Mouse (Mus musculus) large intestine, adult 2 months (tissue): Measurements from ENCODE around the gene Abr. TPM values are rescaled to one million over a fixed set of nuclear protein-coding genes. Genes with fewer than 3 reads are reported as not detected.

Experiments used
- DNase-seq: peaks from one replicate; pipeline ENCODE4 v3.0.0-alpha.2; 2012; ENCODE audit warnings: low read depth, low spot score
- WGBS: fragments of 180-500 bp; shearing (Covaris S2); methylation state at CpG from one replicate; pipeline ENCODE4 v1.1.7; 2018; 5-methylcytosine and 5-hydroxymethylcytosine counted together
- polyA plus RNA-seq: library from polyadenylated mRNA; depleted of rRNA; stranded (reverse); fragments of >200 nt; gene quantifications from 2 replicates; pipeline ENCODE4 v1.2.3, GENCODE M21; 2012; rRNA removed

Abr gene
- polyA plus RNA-seq = 89.1 and 165 TPM in 2 replicates

- WGBS = 1% methylated on average over 31 of the region's 31 CpGs
Observed at GRCm38 (mm10) chr11:76622152-76622565, at the start of gene Abr. TSS of gene Abr (minus strand) at chr11:76622314.

GRCm38 (mm10) chr11:76667807-76668206, 45.7 kb upstream of the Abr start:
- no peak for DNase-seq
- 63% methylated on average over 4 of the region's 4 CpGs for WGBS

More at GRCm38 (mm10) chr11:76622152-76622565, at the start of gene Abr:
- no peak for DNase-seq

- DNase-seq = no peak
- 14% methylated on average over 35 of the region's 35 CpGs for WGBS
Observed at GRCm38 (mm10) chr11:76666002-76666649, 44.0 kb upstream of the Abr start.

- no peak for DNase-seq
- 49% methylated on average over 7 of the region's 7 CpGs for WGBS
Observed at GRCm38 (mm10) chr11:76661790-76662468, 39.8 kb upstream of the Abr start.

- 57% methylated on average over 14 of the region's 14 CpGs for WGBS
- no peak for DNase-seq
Observed at GRCm38 (mm10) chr11:76659138-76659930, 37.2 kb upstream of the Abr start.

- WGBS = 44% methylated on average over 4 of the region's 4 CpGs
- no peak for DNase-seq
Observed at GRCm38 (mm10) chr11:76657450-76657970, 35.4 kb upstream of the Abr start.

- WGBS = 7% methylated on average over 10 of the region's 10 CpGs
Observed at GRCm38 (mm10) chr11:76655106-76655505, 33.0 kb upstream of the Abr start.

GRCm38 (mm10) chr11:76652838-76653334, 30.8 kb upstream of the Abr start:
- DNase-seq = no peak
- 57% methylated on average over 3 of the region's 3 CpGs for WGBS

More at GRCm38 (mm10) chr11:76655106-76655505, 33.0 kb upstream of the Abr start:
- no peak for DNase-seq

GRCm38 (mm10) chr11:76650862-76651560, 28.9 kb upstream of the Abr start:
- DNase-seq = no peak
- 62% methylated on average over 12 of the region's 14 CpGs for WGBS

- WGBS = 5% methylated on average over 9 of the region's 9 CpGs
- DNase-seq = no peak
Observed at GRCm38 (mm10) chr11:76647500-76647899, 25.4 kb upstream of the Abr start.

GRCm38 (mm10) chr11:76647062-76647461, 24.9 kb upstream of the Abr start:
- no peak for DNase-seq
- WGBS = 18% methylated on average over 7 of the region's 7 CpGs

GRCm38 (mm10) chr11:76645955-76646354, 23.8 kb upstream of the Abr start:
- no peak for DNase-seq
- WGBS = 1% methylated on average over 19 of the region's 19 CpGs

- WGBS = 77% methylated on average over 9 of the region's 9 CpGs
Observed at GRCm38 (mm10) chr11:76645036-76645435, 22.9 kb upstream of the Abr start.

GRCm38 (mm10) chr11:76644257-76644656, 22.1 kb upstream of the Abr start:
- no peak for DNase-seq
- 85% methylated on average over 6 of the region's 6 CpGs for WGBS

More at GRCm38 (mm10) chr11:76645036-76645435, 22.9 kb upstream of the Abr start:
- no peak for DNase-seq

GRCm38 (mm10) chr11:76640231-76640630, 18.1 kb upstream of the Abr start:
- 79% methylated on average over 4 of the region's 4 CpGs for WGBS
- no peak for DNase-seq

GRCm38 (mm10) chr11:76639269-76639985, 17.3 kb upstream of the Abr start:
- WGBS = 62% methylated on average over 17 of the region's 17 CpGs
- DNase-seq = no peak

- WGBS = 68% methylated on average over 5 of the region's 5 CpGs
- no peak for DNase-seq
Observed at GRCm38 (mm10) chr11:76630487-76630886, 8.4 kb upstream of the Abr start.

GRCm38 (mm10) chr11:76630023-76630422, 7.9 kb upstream of the Abr start:
- no peak for DNase-seq
- 35% methylated on average over 2 of the region's 2 CpGs for WGBS

GRCm38 (mm10) chr11:76628613-76629012, 6.5 kb upstream of the Abr start:
- WGBS = 77% methylated on average over 5 of the region's 5 CpGs
- DNase-seq = no peak
